Mouse (Mus musculus) G1E (cell line): ENCODE data around the gene Hhipl2. TPM values are rescaled to one million over a fixed set of nuclear protein-coding genes. Genes with fewer than 3 reads are reported as not detected.
"Not testable (repeated sequence)": the region's sequence is repeated elsewhere in the genome, so short reads cannot be mapped to it uniquely, and the experiment has no call there.

ENCODE experiments used
- ATAC-seq: 2 replicates; pipeline ENCODE4 v1.8.0; 2016; ENCODE audit warnings: mild to moderate bottlenecking; ENCODE audit not compliant: insufficient number of reproducible peaks, poor library complexity, low FRiP score, severe bottlenecking; ENCODE audit errors: extremely low read depth
- DNase-seq: peaks from one replicate; pipeline ENCODE4 v3.0.0; 2012; ENCODE audit warnings: low spot score
- H3K27me3 ChIP-seq: 2 replicates; pipeline ENCODE4 v1.6.1; 2012; ENCODE audit warnings: mild to moderate bottlenecking, low read length, inconsistent platforms; ENCODE audit not compliant: insufficient read depth
- H3K36me3 ChIP-seq: replicated peaks from 2 replicates; pipeline ENCODE3; 2012; ENCODE audit warnings: mild to moderate bottlenecking, inconsistent platforms
- H3K4me1 ChIP-seq: 2 replicates; pipeline ENCODE4 v1.6.1; 2012; ENCODE audit warnings: low read depth, low read length, inconsistent platforms, mixed read lengths; ENCODE audit not compliant: insufficient read depth
- H3K4me3 ChIP-seq: 2 replicates; pipeline ENCODE4 v1.5.1; 2012; ENCODE audit warnings: low read depth, mild to moderate bottlenecking, inconsistent platforms, low read length, moderate library complexity, mixed read lengths
- H3K9me3 ChIP-seq: replicated peaks from 2 replicates; pipeline ENCODE4 v1.6.1; 2012; ENCODE audit warnings: inconsistent platforms
- CTCF ChIP-seq: IDR thresholded peaks from 2 replicates; pipeline ENCODE4 v1.5.1; 2012; ENCODE audit warnings: low read depth, low read length, inconsistent platforms, mixed read lengths
- GATA1 ChIP-seq: IDR thresholded peaks from 2 replicates; pipeline ENCODE4 v1.6.1; 2012; ENCODE audit warnings: borderline replicate concordance, low read length, inconsistent platforms, mixed read lengths
- GATA2 ChIP-seq: IDR thresholded peaks from 2 replicates; pipeline ENCODE4 v1.6.1; 2012; ENCODE audit warnings: low read depth, low read length, inconsistent platforms, borderline replicate concordance
- POLR2AphosphoS5 ChIP-seq: IDR thresholded peaks from 2 replicates; pipeline ENCODE4 v1.6.1; 2012; ENCODE audit warnings: low read depth, low read length, inconsistent platforms; ENCODE audit not compliant: insufficient replicate concordance
- TAL1 ChIP-seq: conservative IDR thresholded peaks from 2 replicates; pipeline ENCODE4 v1.6.1; 2012; ENCODE audit warnings: low read depth, low read length, inconsistent platforms, mixed read lengths
- polyA plus RNA-seq: library from polyadenylated mRNA; stranded (reverse); fragments of >175 nt; gene quantifications from 2 replicates; pipeline ENCODE4 v1.2.3, GENCODE M21; 2012
- total RNA-seq, 2 experiments: library from RNA; stranded (forward) in 1 of 2; stranded (reverse) in 1 of 2; fragments of 200-1000 nt in 1 of 2; fragments of >200 nt in 1 of 2; fragmentation: Nextera tagmentation in 1 of 2; gene quantifications; 2 replicates each; pipeline ENCODE4 v1.2.3; 2014 to 2017

The Hhipl2 gene
- total and polyA plus RNA-seq, 3 experiments, result 0.02 to 0.05 TPM; not detected in 1

- TF ChIP-seq TAL1, result no peak
- no peak for TF ChIP-seq POLR2AphosphoS5
- TF ChIP-seq GATA2, result no peak
- no peak for TF ChIP-seq GATA1
- H3K4me1 ChIP-seq, result peaks cover 14% of the 10 kb centered on the region; the same call in 1 of the 2 replicates
- DNase-seq (no peak), ATAC-seq (no peak)
- H3K9me3 ChIP-seq, result no peaks in the 10 kb centered on the region
- H3K4me3 ChIP-seq, result no peak overlapping the region
- no peaks in the 10 kb centered on the region for H3K36me3 ChIP-seq
- H3K27me3 ChIP-seq, result peaks cover 17% of the 10 kb centered on the region; the same call in 1 of the 2 replicates
Measured at GRCm38 (mm10) chr1:183381816-183382215, 36.2 kb upstream of the Hhipl2 start.

- H3K27me3 ChIP-seq, result peaks cover 14% of the 10 kb centered on the region; the same call in 1 of the 2 replicates
- DNase-seq (no peak), ATAC-seq (no peak)
- H3K4me1 ChIP-seq, result peaks cover 14% of the 10 kb centered on the region; the same call in 1 of the 2 replicates
- no peak overlapping the region for H3K4me3 ChIP-seq
- H3K36me3 ChIP-seq, result no peaks in the 10 kb centered on the region
- H3K9me3 ChIP-seq, result no peaks in the 10 kb centered on the region
- TF ChIP-seq CTCF (no peak), TAL1 (no peak), GATA2 (no peak), POLR2AphosphoS5 (no peak), GATA1 (no peak)
Measured at GRCm38 (mm10) chr1:183382621-183383020, 35.4 kb upstream of the Hhipl2 start.

- not testable (repeated sequence) for H3K4me3 ChIP-seq, H3K27me3 ChIP-seq, H3K9me3 ChIP-seq, DNase-seq, ATAC-seq
- H3K36me3 ChIP-seq, result peaks cover 19% of the 10 kb centered on the region
- peaks cover 22% of the 10 kb centered on the region for H3K4me1 ChIP-seq
Measured at GRCm38 (mm10) chr1:183387421-183387820, 30.6 kb upstream of the Hhipl2 start.

DNA sequence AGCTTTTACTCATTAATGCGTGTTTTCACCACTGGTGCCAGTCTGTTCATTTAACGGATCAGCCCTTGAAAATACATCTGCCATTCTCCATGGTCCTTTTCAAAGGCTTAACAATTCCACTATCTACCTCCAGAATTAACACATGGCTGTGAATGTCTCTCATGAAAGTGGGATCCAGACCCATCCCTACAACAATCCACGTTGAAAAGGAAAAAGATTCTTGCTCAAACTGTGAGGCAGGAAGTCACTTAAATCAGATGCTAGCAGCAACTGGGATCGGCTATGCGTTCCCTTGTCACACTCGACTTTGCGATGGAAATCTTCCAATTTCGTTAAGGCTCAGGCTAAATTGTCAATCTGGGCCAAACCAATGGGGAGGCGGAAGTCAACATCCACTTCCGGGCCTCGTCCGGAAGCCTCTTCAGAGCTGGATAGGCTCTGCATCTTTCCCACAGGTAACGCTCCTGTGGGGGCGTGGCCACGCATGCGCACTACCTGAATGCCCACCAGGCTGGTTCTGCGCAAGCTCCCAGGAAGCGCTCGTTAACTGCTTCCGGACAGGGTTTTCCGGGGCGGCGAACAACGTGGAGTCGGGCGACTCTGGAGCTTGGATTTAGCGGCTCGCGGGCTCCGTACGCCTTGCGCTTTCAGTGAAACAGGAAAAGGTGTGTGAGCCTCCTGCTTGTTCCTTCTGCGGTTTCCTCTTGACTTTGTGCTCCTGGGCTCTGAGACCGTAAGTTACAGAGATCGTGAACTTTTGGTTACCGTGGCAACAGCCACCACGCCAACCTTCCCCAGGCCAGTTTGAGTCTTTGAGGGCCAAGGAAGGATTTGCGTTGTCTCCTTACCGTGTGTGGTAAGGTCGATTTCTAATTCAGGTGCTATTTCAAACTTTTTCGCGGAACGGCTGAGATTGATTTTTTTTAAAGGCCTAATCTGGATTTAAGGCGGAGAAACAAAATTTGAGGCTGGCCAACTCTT lies 29.3 kb upstream of the Hhipl2 start, which contains the start of gene Taf1a:
Taf1a (plus strand) TSS at position 556 of the 981 bp plus-strand sequence.
- ATAC-seq (peak; percentile 97), DNase-seq (peak; percentile 93)
- Histone ChIP-seq H3K4me3 (peak within 1 kb of the TSS; percentile 72), H3K4me1 (peaks cover 24% of the 10 kb centered on the region), H3K27me3 (no peaks in the 10 kb centered on the region), H3K36me3 (peaks cover 28% of the 10 kb centered on the region), H3K9me3 (no peaks in the 10 kb centered on the region)
- TF ChIP-seq TAL1 (no peak), CTCF (no peak), GATA1 (no peak), GATA2 (no peak)

DNA sequence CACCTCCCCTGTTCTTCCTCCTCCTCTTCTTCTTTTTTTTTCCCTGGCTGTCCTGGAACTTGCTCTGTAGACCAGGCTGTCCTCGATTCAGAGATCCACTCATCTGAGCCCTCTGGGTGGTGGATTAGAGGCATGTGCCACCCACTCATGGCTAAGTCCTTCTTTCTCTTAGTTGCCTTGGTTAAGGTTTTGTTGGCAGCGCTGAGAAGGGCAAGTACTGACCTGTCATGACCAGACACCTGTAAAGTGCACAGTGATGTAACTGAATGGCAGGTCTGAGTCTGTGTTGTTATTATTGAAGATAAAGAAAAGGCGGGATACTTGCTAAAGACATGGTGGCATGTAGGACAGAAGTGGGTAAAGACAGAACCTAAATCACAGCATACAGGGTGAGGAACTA lies 14.6 kb upstream of the Hhipl2 start:
- no peak for ATAC-seq
- Histone ChIP-seq H3K4me3 (no peak overlapping the region), H3K36me3 (peaks cover 79% of the 10 kb centered on the region), H3K9me3 (no peaks in the 10 kb centered on the region), H3K4me1 (no peaks in the 10 kb centered on the region), H3K27me3 (no peaks in the 10 kb centered on the region)
- no peak for DNase-seq
- no peak for TF ChIP-seq CTCF
- TF ChIP-seq GATA1, result no peak
- no peak for TF ChIP-seq TAL1

DNA sequence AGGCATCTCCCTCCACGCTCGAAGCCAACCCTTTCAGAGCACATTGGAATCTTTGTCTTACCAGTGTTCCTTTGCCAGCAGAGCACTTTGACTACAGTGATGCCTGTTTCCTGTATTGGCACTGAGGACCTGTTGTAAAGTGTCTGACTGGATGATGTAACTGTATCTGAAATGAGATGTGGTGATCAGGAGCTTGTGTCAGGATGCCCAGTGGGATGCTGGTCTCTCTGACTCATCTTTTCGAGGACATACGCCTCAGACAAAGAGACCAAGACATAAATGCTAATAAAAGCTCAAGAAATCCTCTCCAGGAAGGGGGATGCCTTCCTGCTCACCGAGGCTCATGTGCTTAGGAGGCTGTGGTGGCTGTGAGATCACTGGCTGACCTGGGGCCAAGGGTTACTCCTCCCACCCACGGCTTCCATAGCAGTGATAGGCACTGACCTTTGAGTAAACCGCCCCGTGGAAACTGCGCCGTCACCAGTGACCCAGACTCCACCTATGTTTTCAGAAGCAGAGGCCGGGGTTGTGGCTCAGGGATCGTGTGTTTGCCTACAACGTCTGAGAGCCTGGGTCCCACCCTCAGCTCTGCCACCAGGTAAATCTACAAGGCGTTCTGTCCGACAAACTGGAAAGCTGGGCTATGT lies 3.8 kb upstream of the Hhipl2 start:
- Histone ChIP-seq H3K4me1 (no peaks in the 10 kb centered on the region), H3K36me3 (peaks cover 33% of the 10 kb centered on the region), H3K9me3 (no peaks in the 10 kb centered on the region), H3K4me3 (no peak overlapping the region), H3K27me3 (peaks cover 3% of the 10 kb centered on the region; the same call in 1 of the 2 replicates)
- ATAC-seq, result no peak
- no peak for DNase-seq
- no peak for TF ChIP-seq TAL1
- no peak for TF ChIP-seq POLR2AphosphoS5
- TF ChIP-seq CTCF, result no peak
- no peak for TF ChIP-seq GATA1
- no peak for TF ChIP-seq GATA2

GRCm38 (mm10) chr1:183419741-183420140 lies 1.7 kb downstream of the Hhipl2 start:
- no peaks in the 10 kb centered on the region for H3K36me3 ChIP-seq
- no peak overlapping the region for H3K4me3 ChIP-seq
- H3K4me1 ChIP-seq, result no peaks in the 10 kb centered on the region
- DNase-seq, result no peak
- no peak for ATAC-seq
- no peak for TF ChIP-seq GATA2
- no peak for TF ChIP-seq CTCF
- TF ChIP-seq TAL1, result no peak
- no peak for TF ChIP-seq POLR2AphosphoS5
- TF ChIP-seq GATA1, result no peak
- H3K9me3 ChIP-seq, result peaks cover 11% of the 10 kb centered on the region
- H3K27me3 ChIP-seq, result peaks cover 7% of the 10 kb centered on the region; the same call in 1 of the 2 replicates
